In the genomic region with DNA sequence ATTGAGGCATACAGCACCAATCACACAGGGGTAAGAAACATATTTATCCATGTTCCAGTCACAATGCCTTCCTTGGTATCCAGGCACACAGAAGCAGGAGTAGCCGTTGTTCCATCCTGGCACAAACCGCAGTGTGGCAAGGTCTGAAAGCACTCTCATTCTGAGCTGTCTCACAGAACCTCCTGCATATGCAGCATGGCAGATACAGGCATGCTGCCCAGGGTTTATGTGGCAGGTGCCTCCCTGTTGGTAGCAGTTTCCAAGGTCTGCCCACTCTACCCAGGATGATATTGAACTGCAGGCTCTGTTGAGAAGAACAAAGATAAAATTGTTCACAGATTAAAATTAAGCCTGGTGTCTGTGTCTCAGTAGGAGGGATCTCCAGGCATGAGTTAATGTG, we compare ENCODE assay signal across 21 mouse cellular contexts. TPM values are rescaled to one million over a fixed set of nuclear protein-coding genes. Genes with fewer than 3 reads are reported as not detected.
DNase-seq lines count a peak whose midpoint lies in the region; ATAC-seq and TF ChIP-seq lines count a peak whose summit lies in the region.
"Had no signal": no experiment of that assay in that cellular context is flagged by ENCODE, and none has a peak within 500 bp of the region (broad histone marks: within the 10 kb centered on the region; RNA-seq: fewer than 3 reads in every experiment).

No protein-coding gene starts in this region.

- TF ChIP-seq CTCF in hindbrain, postnatal 0 days (IDR thresholded peaks at IDR 0.05; ENCODE audit: low read depth), result no peak
- TF ChIP-seq CTCF in layer of hippocampus, adult 2 months (conservative IDR thresholded peaks at IDR 0.05), result no peak

- no peak overlapping the region for H3K27ac ChIP-seq in forebrain, embryonic 13.5 days
- H3K27ac ChIP-seq in forebrain, embryonic 15.5 days (replicated peaks), result no peak overlapping the region
- peak overlapping the region; percentile 38; the same call in 1 of the 2 replicates for H3K27ac ChIP-seq in hindbrain, postnatal 0 days
- H3K27ac ChIP-seq in hindbrain, embryonic 13.5 days, result no peak overlapping the region
- H3K27ac ChIP-seq in layer of hippocampus, adult 2 months, result peak overlapping the region; percentile 67
- H3K27ac ChIP-seq: kidney, embryonic 15.5 days; liver, embryonic 13.5 days had no signal

- 97% methylated on average over 2 of the region's 2 CpGs for WGBS in forebrain, embryonic 13.5 days
- WGBS in forebrain, embryonic 15.5 days, result 78% methylated on average over 2 of the region's 2 CpGs
- 51% methylated on average over 2 of the region's 2 CpGs for WGBS in hindbrain, postnatal 0 days
- WGBS in hindbrain, embryonic 13.5 days, result 90% methylated on average over 2 of the region's 2 CpGs

- peak; percentile 48 for DNase-seq in hindbrain, postnatal 0 days (ENCODE audit: low spot score)
- DNase-seq in layer of hippocampus, adult 2 months (ENCODE audit: low spot score in 2 of 2), result peak in 1 of 2 experiments; percentile 41
- DNase-seq in right cerebral cortex, adult 18-20 months, result peak; percentile 13
- no peak for DNase-seq in heart, adult 9 months (ENCODE audit: low spot score in 2 of 2)
- no peak for DNase-seq in ovary, postnatal 14 days (ENCODE audit: low spot score)
- DNase-seq: B cell, adult 2 months; cerebellum, adult 18-20 months; liver, embryonic 13.5 days had no signal

- no peaks in the 10 kb centered on the region for H3K9me3 ChIP-seq in forebrain, embryonic 13.5 days (replicated peaks)
- no peaks in the 10 kb centered on the region for H3K9me3 ChIP-seq in forebrain, embryonic 15.5 days
- H3K9me3 ChIP-seq in hindbrain, postnatal 0 days (ENCODE audit: low read length), result no peaks in the 10 kb centered on the region
- no peaks in the 10 kb centered on the region for H3K9me3 ChIP-seq in hindbrain, embryonic 13.5 days
- H3K9me3 ChIP-seq: kidney, embryonic 15.5 days; liver, embryonic 13.5 days had no signal

- H3K4me1 ChIP-seq in forebrain, embryonic 13.5 days, result no peaks in the 10 kb centered on the region
- no peaks in the 10 kb centered on the region for H3K4me1 ChIP-seq in forebrain, embryonic 15.5 days
- H3K4me1 ChIP-seq in hindbrain, postnatal 0 days (ENCODE audit: insufficient read depth, low read length), result peaks cover 8% of the 10 kb centered on the region; the same call in 1 of the 2 replicates
- no peaks in the 10 kb centered on the region for H3K4me1 ChIP-seq in hindbrain, embryonic 13.5 days (replicated peaks)
- H3K4me1 ChIP-seq: kidney, embryonic 15.5 days; liver, embryonic 13.5 days had no signal

- H3K36me3 ChIP-seq in forebrain, embryonic 13.5 days (ENCODE audit: poor library complexity, severe bottlenecking), result no peaks in the 10 kb centered on the region
- no peaks in the 10 kb centered on the region for H3K36me3 ChIP-seq in forebrain, embryonic 15.5 days
- H3K36me3 ChIP-seq in hindbrain, postnatal 0 days (ENCODE audit: insufficient read depth, low read length), result no peaks in the 10 kb centered on the region
- H3K36me3 ChIP-seq in hindbrain, embryonic 13.5 days, result no peaks in the 10 kb centered on the region
- H3K36me3 ChIP-seq: kidney, embryonic 15.5 days; liver, embryonic 13.5 days had no signal

- ATAC-seq in forebrain, embryonic 13.5 days, result peak; percentile 30; the same call in 1 of the 2 replicates
- ATAC-seq in forebrain, embryonic 15.5 days (replicated peaks), result no peak
- peak; percentile 65; the same call in 1 of the 2 replicates for ATAC-seq in hindbrain, postnatal 0 days
- no peak for ATAC-seq in hindbrain, embryonic 13.5 days (ENCODE audit: low FRiP score)
- ATAC-seq: lung, postnatal 0 days; Patski had no signal

- no peak overlapping the region for H3K4me3 ChIP-seq in forebrain, embryonic 13.5 days
- no peak overlapping the region for H3K4me3 ChIP-seq in forebrain, embryonic 15.5 days
- no peak overlapping the region for H3K4me3 ChIP-seq in hindbrain, postnatal 0 days (ENCODE audit: low read length)
- no peak overlapping the region for H3K4me3 ChIP-seq in hindbrain, embryonic 13.5 days
- H3K4me3 ChIP-seq in layer of hippocampus, adult 2 months, result no peak overlapping the region
- H3K4me3 ChIP-seq: erythroblast, embryonic 14.5 days; kidney, embryonic 15.5 days; liver, embryonic 13.5 days had no signal

- no peaks in the 10 kb centered on the region for H3K27me3 ChIP-seq in forebrain, embryonic 13.5 days
- H3K27me3 ChIP-seq in forebrain, embryonic 15.5 days, result no peaks in the 10 kb centered on the region
- H3K27me3 ChIP-seq in hindbrain, postnatal 0 days (ENCODE audit: insufficient read depth, low read length), result no peaks in the 10 kb centered on the region
- H3K27me3 ChIP-seq in hindbrain, embryonic 13.5 days, result no peaks in the 10 kb centered on the region
- H3K27me3 ChIP-seq: kidney, embryonic 15.5 days; liver, embryonic 13.5 days had no signal

- no peak overlapping the region for H3K4me2 ChIP-seq in forebrain, embryonic 13.5 days
- H3K4me2 ChIP-seq in forebrain, embryonic 15.5 days (replicated peaks), result no peak overlapping the region
- H3K4me2 ChIP-seq in hindbrain, postnatal 0 days (ENCODE audit: low read depth, low read length), result no peak overlapping the region
- H3K4me2 ChIP-seq in hindbrain, embryonic 13.5 days, result no peak overlapping the region
- H3K4me2 ChIP-seq: kidney, embryonic 15.5 days; liver, embryonic 13.5 days had no signal

- H3K9ac ChIP-seq in forebrain, embryonic 13.5 days, result no peak overlapping the region
- no peak overlapping the region for H3K9ac ChIP-seq in forebrain, embryonic 15.5 days (replicated peaks)
- no peak overlapping the region for H3K9ac ChIP-seq in hindbrain, postnatal 0 days (replicated peaks; ENCODE audit: low read length)
- H3K9ac ChIP-seq in hindbrain, embryonic 13.5 days, result no peak overlapping the region
- H3K9ac ChIP-seq: kidney, embryonic 15.5 days; liver, embryonic 13.5 days had no signal

RNA-seq across cellular contexts. Expression of a gene that starts 24.4 kb away (rescaled TPM):
- polyA plus RNA-seq in forebrain, embryonic 13.5 days (2015; fragmentation: Nextera tagmentation; extraction: Ambion mirVana), result not detected in 2 replicates
- polyA plus RNA-seq in forebrain, embryonic 15.5 days (2015; fragmentation: Nextera tagmentation; extraction: Ambion mirVana), result not detected in 2 replicates
- total RNA-seq in hindbrain, postnatal 0 days (2014; rRNA removed), result not detected in 2 replicates
- polyA plus RNA-seq in hindbrain, postnatal 0 days (2015; fragmentation: Nextera tagmentation; extraction: Ambion mirVana), result not detected in 2 replicates
- polyA plus RNA-seq in hindbrain, embryonic 13.5 days (2015; fragmentation: Nextera tagmentation; extraction: Ambion mirVana), result not detected in 2 replicates
- total RNA-seq in layer of hippocampus, adult 2 months (2021), result not detected
- total RNA-seq: gastrocnemius, adult 8-10 months; heart, adult 8-10 months; heart, postnatal 25 days; layer of hippocampus, postnatal 10 days; left cerebral cortex, postnatal 36 days; megakaryocyte, adult 5-6 weeks had no signal
- polyA plus RNA-seq: erythroblast, embryonic 14.5 days; Patski had no signal

Comparison
In these comparisons a context has a peak if more than half of its experiments do, and no peak if none do; other contexts are left out.
1. ATAC-seq: peak in forebrain, embryonic 13.5 days (single experiment) and hindbrain, postnatal 0 days (single experiment); none in forebrain, embryonic 15.5 days (single experiment) and hindbrain, embryonic 13.5 days (single experiment).
2. H3K27ac ChIP-seq: peak in hindbrain, postnatal 0 days (single experiment) and layer of hippocampus, adult 2 months (single experiment); none in forebrain, embryonic 13.5 days (single experiment), forebrain, embryonic 15.5 days (single experiment) and hindbrain, embryonic 13.5 days (single experiment).
3. DNase-seq: peak in hindbrain, postnatal 0 days (single experiment) and right cerebral cortex, adult 18-20 months (single experiment); none in heart, adult 9 months (0 of 2) and ovary, postnatal 14 days (single experiment).